Mouse (Mus musculus): ENCODE data around the gene Glp2r. TPM values are rescaled to one million over a fixed set of nuclear protein-coding genes. Genes with fewer than 3 reads are reported as not detected.

The Glp2r gene
- polyA plus RNA-seq, 1 experiment from 2014 or later, result not detected

- WGBS, result 87% methylated on average over 9 of the region's 9 CpGs
- Histone ChIP-seq H3K4me1 (replicated peaks; ENCODE audit: control insufficient read depth, insufficient read depth, low read length) (peaks cover 8% of the 10 kb centered on the region; the same call in 1 of the 2 replicates), H3K4me3 (replicated peaks; ENCODE audit: low read length) (no peak overlapping the region), H3K9me3 (ENCODE audit: control insufficient read depth, low read length) (no peaks in the 10 kb centered on the region), H3K9ac (no peak overlapping the region), H3K27me3 (ENCODE audit: control insufficient read depth, insufficient read depth, low read length) (no peaks in the 10 kb centered on the region), H3K36me3 (replicated peaks; ENCODE audit: control insufficient read depth, insufficient read depth) (no peaks in the 10 kb centered on the region), H3K4me2 (replicated peaks) (no peak overlapping the region), H3K27ac (no peak overlapping the region)
- ATAC-seq (ENCODE audit: low FRiP score) (no peak), DNase-seq (ENCODE audit: low spot score) (no peak)
Measured at GRCm38 (mm10) chr11:67656811-67657210, 114.1 kb downstream of the Glp2r start.

GRCm38 (mm10) chr11:67656366-67656765 is 114.6 kb downstream of the Glp2r start:
- DNase-seq (ENCODE audit: low spot score) (no peak), ATAC-seq (ENCODE audit: low FRiP score) (no peak)
- H3K27me3 ChIP-seq (ENCODE audit: control insufficient read depth, insufficient read depth, low read length), result no peaks in the 10 kb centered on the region
- H3K4me3 ChIP-seq (replicated peaks; ENCODE audit: low read length), result no peak overlapping the region
- peaks cover 8% of the 10 kb centered on the region; the same call in 1 of the 2 replicates for H3K4me1 ChIP-seq (replicated peaks; ENCODE audit: control insufficient read depth, insufficient read depth, low read length)
- no peak overlapping the region for H3K9ac ChIP-seq
- no peak overlapping the region for H3K4me2 ChIP-seq (replicated peaks)
- H3K36me3 ChIP-seq (replicated peaks; ENCODE audit: control insufficient read depth, insufficient read depth), result no peaks in the 10 kb centered on the region
- H3K9me3 ChIP-seq (ENCODE audit: control insufficient read depth, low read length), result no peaks in the 10 kb centered on the region
- WGBS, result 80% methylated on average over 7 of the region's 7 CpGs
- no peak overlapping the region for H3K27ac ChIP-seq

- 64% methylated on average over 17 of the region's 17 CpGs for WGBS
- DNase-seq (ENCODE audit: low spot score), result no peak
- ATAC-seq (ENCODE audit: low FRiP score), result no peak
Measured at GRCm38 (mm10) chr11:67655236-67655959, 115.6 kb downstream of the Glp2r start.

GRCm38 (mm10) chr11:67654514-67654913 is 116.4 kb downstream of the Glp2r start:
- H3K36me3 ChIP-seq (replicated peaks; ENCODE audit: control insufficient read depth, insufficient read depth), result no peaks in the 10 kb centered on the region
- H3K27me3 ChIP-seq (ENCODE audit: control insufficient read depth, insufficient read depth, low read length), result no peaks in the 10 kb centered on the region
- WGBS, result 84% methylated on average over 4 of the region's 4 CpGs
- no peak overlapping the region for H3K4me2 ChIP-seq (replicated peaks)
- DNase-seq (ENCODE audit: low spot score), result no peak
- H3K9me3 ChIP-seq (ENCODE audit: control insufficient read depth, low read length), result no peaks in the 10 kb centered on the region
- no peak overlapping the region for H3K9ac ChIP-seq
- H3K4me1 ChIP-seq (replicated peaks; ENCODE audit: control insufficient read depth, insufficient read depth, low read length), result peaks cover 8% of the 10 kb centered on the region; the same call in 1 of the 2 replicates
- H3K4me3 ChIP-seq (replicated peaks; ENCODE audit: low read length), result no peak overlapping the region
- no peak overlapping the region for H3K27ac ChIP-seq
- no peak for ATAC-seq (ENCODE audit: low FRiP score)

More at GRCm38 (mm10) chr11:67655236-67655959, 115.6 kb downstream of the Glp2r start:
- H3K36me3 ChIP-seq (replicated peaks; ENCODE audit: control insufficient read depth, insufficient read depth), result no peaks in the 10 kb centered on the region
- no peak overlapping the region for H3K4me2 ChIP-seq (replicated peaks)
- H3K27me3 ChIP-seq (ENCODE audit: control insufficient read depth, insufficient read depth, low read length), result no peaks in the 10 kb centered on the region
- no peaks in the 10 kb centered on the region for H3K9me3 ChIP-seq (ENCODE audit: control insufficient read depth, low read length)
- no peak overlapping the region for H3K9ac ChIP-seq
- no peak overlapping the region for H3K27ac ChIP-seq
- peaks cover 8% of the 10 kb centered on the region; the same call in 1 of the 2 replicates for H3K4me1 ChIP-seq (replicated peaks; ENCODE audit: control insufficient read depth, insufficient read depth, low read length)
- H3K4me3 ChIP-seq (replicated peaks; ENCODE audit: low read length), result no peak overlapping the region

GRCm38 (mm10) chr11:67653521-67654090 is 117.3 kb downstream of the Glp2r start:
- Histone ChIP-seq H3K4me2 (replicated peaks) (no peak overlapping the region), H3K36me3 (replicated peaks; ENCODE audit: control insufficient read depth, insufficient read depth) (no peaks in the 10 kb centered on the region), H3K27me3 (ENCODE audit: control insufficient read depth, insufficient read depth, low read length) (no peaks in the 10 kb centered on the region), H3K27ac (no peak overlapping the region), H3K4me3 (replicated peaks; ENCODE audit: low read length) (no peak overlapping the region), H3K9me3 (ENCODE audit: control insufficient read depth, low read length) (no peaks in the 10 kb centered on the region), H3K9ac (no peak overlapping the region), H3K4me1 (replicated peaks; ENCODE audit: control insufficient read depth, insufficient read depth, low read length) (peaks cover 8% of the 10 kb centered on the region; the same call in 1 of the 2 replicates)
- ATAC-seq (ENCODE audit: low FRiP score) (no peak), DNase-seq (ENCODE audit: low spot score) (no peak)
- 90% methylated on average over 9 of the region's 9 CpGs for WGBS

- Histone ChIP-seq H3K9ac (no peak overlapping the region), H3K4me3 (replicated peaks; ENCODE audit: low read length) (no peak overlapping the region), H3K9me3 (ENCODE audit: control insufficient read depth, low read length) (no peaks in the 10 kb centered on the region), H3K27ac (no peak overlapping the region), H3K36me3 (replicated peaks; ENCODE audit: control insufficient read depth, insufficient read depth) (no peaks in the 10 kb centered on the region), H3K4me1 (replicated peaks; ENCODE audit: control insufficient read depth, insufficient read depth, low read length) (peaks cover 8% of the 10 kb centered on the region; the same call in 1 of the 2 replicates), H3K27me3 (ENCODE audit: control insufficient read depth, insufficient read depth, low read length) (no peaks in the 10 kb centered on the region), H3K4me2 (replicated peaks) (peak overlapping the region; percentile 30; the same call in 1 of the 2 replicates)
- WGBS, result 27% methylated on average over 6 of the region's 6 CpGs
- DNase-seq (ENCODE audit: low spot score) (no peak), ATAC-seq (ENCODE audit: low FRiP score) (no peak)
Measured at GRCm38 (mm10) chr11:67652893-67653255, 118.1 kb downstream of the Glp2r start.

GRCm38 (mm10) chr11:67652194-67652892 is 118.6 kb downstream of the Glp2r start:
- no peaks in the 10 kb centered on the region for H3K36me3 ChIP-seq (replicated peaks; ENCODE audit: control insufficient read depth, insufficient read depth)
- H3K4me2 ChIP-seq (replicated peaks), result peak overlapping the region; percentile 30
- no peaks in the 10 kb centered on the region for H3K27me3 ChIP-seq (ENCODE audit: control insufficient read depth, insufficient read depth, low read length)
- H3K9me3 ChIP-seq (ENCODE audit: control insufficient read depth, low read length), result no peaks in the 10 kb centered on the region
- H3K4me1 ChIP-seq (replicated peaks; ENCODE audit: control insufficient read depth, insufficient read depth, low read length), result peaks cover 11% of the 10 kb centered on the region; the same call in 1 of the 2 replicates
- ATAC-seq (ENCODE audit: low FRiP score) (no peak), DNase-seq (ENCODE audit: low spot score) (peak; percentile 78)
- WGBS, result 12% methylated on average over 14 of the region's 14 CpGs
- no peak overlapping the region for H3K4me3 ChIP-seq (replicated peaks; ENCODE audit: low read length)
- H3K9ac ChIP-seq, result no peak overlapping the region
- H3K27ac ChIP-seq, result no peak overlapping the region

GRCm38 (mm10) chr11:67651731-67652130 is 119.2 kb downstream of the Glp2r start:
- H3K27me3 ChIP-seq (ENCODE audit: control insufficient read depth, insufficient read depth, low read length), result no peaks in the 10 kb centered on the region
- DNase-seq (ENCODE audit: low spot score) (no peak), ATAC-seq (ENCODE audit: low FRiP score) (no peak)
- no peaks in the 10 kb centered on the region for H3K36me3 ChIP-seq (replicated peaks; ENCODE audit: control insufficient read depth, insufficient read depth)
- H3K27ac ChIP-seq, result no peak overlapping the region
- peaks cover 11% of the 10 kb centered on the region; the same call in 1 of the 2 replicates for H3K4me1 ChIP-seq (replicated peaks; ENCODE audit: control insufficient read depth, insufficient read depth, low read length)
- no peak overlapping the region for H3K4me2 ChIP-seq (replicated peaks)
- no peak overlapping the region for H3K9ac ChIP-seq
- H3K9me3 ChIP-seq (ENCODE audit: control insufficient read depth, low read length), result no peaks in the 10 kb centered on the region
- WGBS, result 74% methylated on average over 6 of the region's 6 CpGs
- no peak overlapping the region for H3K4me3 ChIP-seq (replicated peaks; ENCODE audit: low read length)

GRCm38 (mm10) chr11:67649971-67650707 is 120.8 kb downstream of the Glp2r start:
- Histone ChIP-seq H3K9ac (no peak overlapping the region), H3K4me1 (replicated peaks; ENCODE audit: control insufficient read depth, insufficient read depth, low read length) (peaks cover 11% of the 10 kb centered on the region; the same call in 1 of the 2 replicates), H3K4me3 (replicated peaks; ENCODE audit: low read length) (no peak overlapping the region), H3K4me2 (replicated peaks) (no peak overlapping the region), H3K27me3 (ENCODE audit: control insufficient read depth, insufficient read depth, low read length) (no peaks in the 10 kb centered on the region), H3K36me3 (replicated peaks; ENCODE audit: control insufficient read depth, insufficient read depth) (no peaks in the 10 kb centered on the region), H3K9me3 (ENCODE audit: control insufficient read depth, low read length) (no peaks in the 10 kb centered on the region), H3K27ac (no peak overlapping the region)
- ATAC-seq (ENCODE audit: low FRiP score) (no peak), DNase-seq (ENCODE audit: low spot score) (no peak)
- WGBS, result 46% methylated on average over 10 of the region's 10 CpGs

Data from hindbrain, embryonic 14.5 days (tissue).